In genomic region chr7:135212505-135212904, GRCm38 (mm10) we compare ENCODE assay signal across 9 mouse cellular contexts. TPM values are rescaled to one million over a fixed set of nuclear protein-coding genes. Genes with fewer than 3 reads are reported as not detected.
DNase-seq lines count a peak whose midpoint lies in the region; ATAC-seq and TF ChIP-seq lines count a peak whose summit lies in the region.
"Had no signal": no experiment of that assay in that cellular context is flagged by ENCODE, and none has a peak within 500 bp of the region (broad histone marks: within the 10 kb centered on the region; RNA-seq: fewer than 3 reads in every experiment).

No protein-coding gene starts in this region.

- ATAC-seq in forebrain, postnatal 0 days: no peak

- TF ChIP-seq POLR2A in myocyte (IDR thresholded peaks at IDR 0.05; ENCODE audit: insufficient read length, low read depth): no peak

- H3K9me3 ChIP-seq in forebrain, postnatal 0 days (ENCODE audit: low read length): no peaks in the 10 kb centered on the region
- no peaks in the 10 kb centered on the region for H3K9me3 ChIP-seq in hindbrain, embryonic 10.5 days
- H3K9me3 ChIP-seq: embryonic facial prominence, embryonic 12.5 days; midbrain, embryonic 12.5 days had no signal

- H3K9ac ChIP-seq in forebrain, postnatal 0 days: no peak overlapping the region
- H3K9ac ChIP-seq: embryonic facial prominence, embryonic 12.5 days; midbrain, embryonic 12.5 days had no signal

- H3ac ChIP-seq in myocyte (ENCODE audit: control insufficient read depth, insufficient read length): no peak overlapping the region

- H3K27ac ChIP-seq in forebrain, postnatal 0 days (ENCODE audit: low read depth, low read length): no peak overlapping the region
- no peak overlapping the region for H3K27ac ChIP-seq in hindbrain, embryonic 10.5 days
- H3K27ac ChIP-seq in left cerebral cortex, adult 2 months: no peak overlapping the region
- H3K27ac ChIP-seq: embryonic facial prominence, embryonic 12.5 days; midbrain, embryonic 12.5 days had no signal

- intact Hi-C loops in gastrocnemius, postnatal 14 days (cut with DNase I; ENCODE audit: low total_unique reads): no loop called here
- intact Hi-C loops in left cerebral cortex, adult 2 months (cut with DNase I): no loop called here

- peak; percentile 79 for DNase-seq in adrenal gland, adult 8-10 months
- DNase-seq in gastrocnemius, postnatal 14 days: peak; percentile 74
- peak; percentile 55 to 62 for DNase-seq in kidney, adult 8-10 months
- DNase-seq in forebrain, postnatal 0 days: no peak
- no peak for DNase-seq in hindbrain, embryonic 10.5 days (ENCODE audit: low spot score)
- no peak for DNase-seq in left cerebral cortex, adult 2 months (ENCODE audit: extremely low spot score in 1 of 2, low spot score in 2 of 2)

- no peak overlapping the region for H3K4me3 ChIP-seq in myocyte
- H3K4me3 ChIP-seq in forebrain, postnatal 0 days (ENCODE audit: low read depth, low read length): no peak overlapping the region
- no peak overlapping the region for H3K4me3 ChIP-seq in hindbrain, embryonic 10.5 days
- no peak overlapping the region for H3K4me3 ChIP-seq in left cerebral cortex, adult 2 months
- H3K4me3 ChIP-seq: embryonic facial prominence, embryonic 12.5 days; midbrain, embryonic 12.5 days had no signal

- 71% methylated on average over 2 of the region's 2 CpGs for WGBS in forebrain, postnatal 0 days
- WGBS in hindbrain, embryonic 10.5 days: 81% methylated on average over 2 of the region's 2 CpGs

- TF ChIP-seq CTCF in forebrain, postnatal 0 days (IDR thresholded peaks at IDR 0.05; ENCODE audit: low read depth): no peak
- TF ChIP-seq CTCF in left cerebral cortex, adult 2 months (IDR thresholded peaks at IDR 0.05): no peak

- H3K4me2 ChIP-seq in myocyte (ENCODE audit: low read depth): peak overlapping the region; percentile 21
- no peak overlapping the region for H3K4me2 ChIP-seq in forebrain, postnatal 0 days (ENCODE audit: low read depth)
- H3K4me2 ChIP-seq: embryonic facial prominence, embryonic 12.5 days; midbrain, embryonic 12.5 days had no signal

- H3K4me1 ChIP-seq in forebrain, postnatal 0 days (ENCODE audit: insufficient read depth): no peaks in the 10 kb centered on the region
- H3K4me1 ChIP-seq in hindbrain, embryonic 10.5 days (replicated peaks): no peaks in the 10 kb centered on the region
- H3K4me1 ChIP-seq: embryonic facial prominence, embryonic 12.5 days; midbrain, embryonic 12.5 days had no signal

- H3K36me3 ChIP-seq in myocyte (ENCODE audit: control insufficient read depth, insufficient read depth): no peaks in the 10 kb centered on the region
- no peaks in the 10 kb centered on the region for H3K36me3 ChIP-seq in forebrain, postnatal 0 days (ENCODE audit: insufficient read depth)
- no peaks in the 10 kb centered on the region for H3K36me3 ChIP-seq in hindbrain, embryonic 10.5 days
- H3K36me3 ChIP-seq: embryonic facial prominence, embryonic 12.5 days; midbrain, embryonic 12.5 days had no signal

- H3K79me2 ChIP-seq in myocyte (ENCODE audit: control insufficient read depth, insufficient read depth): no peaks in the 10 kb centered on the region

- H3K27me3 ChIP-seq in myocyte (ENCODE audit: control insufficient read depth, insufficient read depth, insufficient read length): no peaks in the 10 kb centered on the region
- H3K27me3 ChIP-seq in forebrain, postnatal 0 days (ENCODE audit: insufficient read depth, low read length): no peaks in the 10 kb centered on the region
- no peaks in the 10 kb centered on the region for H3K27me3 ChIP-seq in hindbrain, embryonic 10.5 days (ENCODE audit: insufficient read depth, poor library complexity, severe bottlenecking)
- H3K27me3 ChIP-seq: embryonic facial prominence, embryonic 12.5 days; midbrain, embryonic 12.5 days had no signal

TF ChIP-seq in myocyte, 11 proteins besides CTCF, POLR2A, EP300 and RAD21:
- peak in 2 of 3 experiments; percentile 42 to 76 for TF ChIP-seq MYOD1 (IDR thresholded peaks at IDR 0.05; ENCODE audit: control insufficient read depth in 1 of 3, insufficient read length in 2 of 3, low read depth in 2 of 3)
- TF ChIP-seq MAX (IDR thresholded peaks at IDR 0.05; ENCODE audit: low read depth): no peak
- TF ChIP-seq USF1 (IDR thresholded peaks at IDR 0.05; ENCODE audit: low read depth): no peak
- TF ChIP-seq SRF (IDR thresholded peaks at IDR 0.05; ENCODE audit: control insufficient read depth, insufficient read length, low read depth): no peak
- TF ChIP-seq REST (IDR thresholded peaks at IDR 0.05; ENCODE audit: insufficient read depth, insufficient read length): no peak
- TF ChIP-seq CEBPB (IDR thresholded peaks at IDR 0.05; ENCODE audit: insufficient read depth, poor library complexity, severe bottlenecking): no peak
- TF ChIP-seq TCF12 (IDR thresholded peaks at IDR 0.05; ENCODE audit: insufficient read depth, poor library complexity, severe bottlenecking): peak; percentile 12
- TF ChIP-seq MYOG (IDR thresholded peaks at IDR 0.05; ENCODE audit: control insufficient read depth in 1 of 3, insufficient read depth in 1 of 3, insufficient read length in 2 of 3, low read depth in 2 of 3): peak in 1 of 3 experiments; percentile 55

RNA-seq across cellular contexts. Expression of gene Nps, which starts 46.0 kb away (rescaled TPM):
- total RNA-seq in adrenal gland, adult 8-10 months (2022): under 1 TPM in 2 of 4 experiments, not detected in 2; 0.31 to 0.56 TPM
- under 1 TPM in 1 of 2 experiments, not detected in 1; 0.27 TPM for total RNA-seq in gastrocnemius, postnatal 14 days (2021)
- polyA plus RNA-seq in myocyte (2012; fragmentation: generic; extraction: Trizol): 0.05 TPM
- not detected in 2 replicates for total RNA-seq in forebrain, postnatal 0 days (2014; rRNA removed)
- polyA plus RNA-seq in forebrain, postnatal 0 days (2015; fragmentation: Nextera tagmentation; extraction: Ambion mirVana): 0.31 TPM in 1 of 2 replicates, not detected in the other
- polyA plus RNA-seq in hindbrain, embryonic 10.5 days (2016; fragmentation: Nextera tagmentation; extraction: Ambion mirVana): not detected in 2 replicates
- total RNA-seq in left cerebral cortex, adult 2 months (2021): not detected
- polyA plus RNA-seq: midbrain, embryonic 12.5 days had no signal

Comparison
In these comparisons a context has a peak if more than half of its experiments do, and no peak if none do; other contexts are left out.
1. DNase-seq: peak in adrenal gland, adult 8-10 months (single experiment), gastrocnemius, postnatal 14 days (single experiment) and kidney, adult 8-10 months (2 of 2); none in forebrain, postnatal 0 days (single experiment), hindbrain, embryonic 10.5 days (single experiment) and left cerebral cortex, adult 2 months (0 of 2).